Mouse (Mus musculus): ENCODE measurements at regions not wholly inside any gene's neighbourhood (a gene's known extent, or its start where the extent isn't known, plus 50 kb on each side); places are given as distances from the start of the nearest gene placed in this dataset.
A peak's percentile ranks its signal among the peaks of the same experiment; 100 is the strongest.

- peak; percentile 64 for DNase-seq
These were observed 1861.7 kb upstream of the Lrrc6 start for GRCm38 (mm10) chr15:68362081-68363057.

- peak; percentile 21 for DNase-seq
These were observed 1860.5 kb upstream of the Lrrc6 start for GRCm38 (mm10) chr15:68360956-68361908.

DNA sequence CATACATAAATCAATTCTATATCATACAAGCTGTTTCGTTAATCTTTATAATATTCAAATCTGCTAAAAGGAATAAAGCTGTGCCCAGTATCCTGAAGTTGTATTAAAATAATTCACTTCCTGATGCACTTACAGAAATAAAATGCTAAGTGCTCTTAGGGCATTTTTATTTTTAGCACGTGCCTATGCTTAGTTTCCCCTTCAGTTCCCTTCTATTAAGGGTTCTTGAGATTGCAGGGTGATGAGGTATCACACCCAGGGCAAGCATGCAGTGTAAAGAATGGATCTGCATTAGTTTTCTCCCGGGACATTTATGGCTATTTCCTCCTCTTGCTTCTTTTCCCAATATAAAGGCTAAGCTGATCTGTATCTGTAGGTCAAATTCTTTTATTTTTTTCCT is 1858.8 kb upstream of the Lrrc6 start:
- peak; percentile 57 for DNase-seq

- no peak for DNase-seq
These were observed 1855.2 kb upstream of the Lrrc6 start for GRCm38 (mm10) chr15:68355957-68356356.

DNA sequence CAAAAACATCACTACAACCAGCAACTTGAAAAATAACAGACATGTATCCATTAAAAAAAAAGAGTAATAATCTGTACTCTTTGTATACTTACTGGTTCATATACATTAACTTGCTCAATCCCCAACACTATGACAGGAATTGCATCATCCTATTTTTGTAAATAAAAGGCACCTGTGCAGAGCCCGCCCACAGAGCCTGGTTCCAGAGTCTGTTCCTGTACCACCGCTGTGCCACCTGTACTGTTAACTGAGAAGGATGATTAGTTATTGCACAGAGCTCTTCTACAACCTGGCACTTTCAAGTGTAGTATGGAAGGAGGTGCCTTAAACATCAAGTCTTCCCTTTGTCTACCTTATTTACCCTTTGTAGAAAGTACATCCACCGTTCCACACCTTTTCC is 1843.9 kb upstream of the Lrrc6 start:
- no peak for DNase-seq

- peak; percentile 50 for DNase-seq
These were observed 1841.8 kb upstream of the Lrrc6 start for GRCm38 (mm10) chr15:68342542-68342941.

- no peak for DNase-seq
These were observed 1840.3 kb upstream of the Lrrc6 start for GRCm38 (mm10) chr15:68341056-68341455.

DNA sequence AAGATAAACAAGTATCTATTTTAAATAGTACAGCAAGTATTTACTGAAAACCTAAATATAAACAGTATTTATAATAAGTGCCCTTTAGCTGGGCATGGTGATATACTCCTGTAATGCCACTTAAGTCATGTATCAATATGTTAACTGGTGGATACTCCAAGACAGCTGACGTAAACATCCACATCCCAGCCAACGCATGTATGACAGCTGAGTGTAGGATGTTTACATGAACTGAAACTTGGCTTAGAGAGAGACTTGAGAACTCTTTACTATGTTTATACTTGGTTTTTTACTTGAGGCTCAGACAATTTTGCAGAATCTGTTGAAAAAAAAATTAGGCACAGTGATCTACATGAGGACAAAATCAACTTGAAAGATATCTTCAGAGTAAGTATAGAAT is 1836.6 kb upstream of the Lrrc6 start:
- DNase-seq = no peak

DNA sequence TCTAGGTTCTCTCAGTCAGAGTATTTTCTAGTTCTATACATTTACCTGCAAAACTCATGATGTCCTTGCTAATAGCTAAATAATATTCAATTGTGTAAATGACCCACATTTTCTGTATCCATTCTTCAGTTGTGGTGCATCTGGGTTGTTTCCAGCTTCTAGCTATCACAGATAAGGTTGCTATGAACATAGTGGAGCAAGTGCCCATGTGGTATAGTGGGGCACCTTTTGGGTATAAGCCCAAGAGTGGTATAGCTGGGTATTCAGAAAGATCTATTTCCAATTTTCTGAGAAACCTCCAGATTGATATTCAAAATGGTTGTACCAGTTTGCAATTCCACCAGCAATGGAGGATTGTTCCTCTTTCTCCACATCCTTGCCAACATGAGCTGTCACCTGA is 1835.1 kb upstream of the Lrrc6 start:
- no peak for DNase-seq

DNA sequence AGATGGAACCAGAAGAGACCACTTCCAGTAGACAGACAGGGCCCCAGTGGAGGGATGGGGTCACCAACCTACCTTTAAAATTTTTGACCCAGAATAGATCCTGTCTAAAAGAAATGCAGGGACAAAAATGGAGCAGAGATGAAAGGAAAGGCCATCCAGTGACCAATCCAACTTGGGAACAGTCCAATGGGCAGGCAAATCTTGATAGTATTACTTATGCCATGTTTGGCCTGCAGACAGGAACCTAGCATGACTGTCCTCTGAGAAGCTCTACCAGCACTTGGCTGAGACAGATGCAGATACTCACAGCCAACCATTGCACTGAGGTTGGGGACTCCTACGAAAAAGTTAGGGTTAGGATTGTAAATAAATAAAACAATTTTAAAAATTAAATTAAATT is 1815.4 kb upstream of the Lrrc6 start:
- DNase-seq = no peak

Measured in lung, postnatal 36 days (tissue).